Mouse (Mus musculus) stomach, embryonic 14.5 days (tissue): ENCODE measurements around the gene Dchs1. TPM values are rescaled to one million over a fixed set of nuclear protein-coding genes. Genes with fewer than 3 reads are reported as not detected.

ENCODE experiments used
- ATAC-seq: fragments of 200-750 bp; cut with Nextera tagmentation; 2 replicates; pipeline ENCODE4 v1.8.0; 2017; ENCODE audit warnings: low read depth, moderate TSS enrichment; ENCODE audit not compliant: insufficient number of reproducible peaks, insufficient read depth, low FRiP score
- H3K27ac ChIP-seq: fragments of 300-500 bp; sonication (generic); 2 replicates; pipeline ENCODE4 v1.5.1; 2014; ENCODE audit warnings: mild to moderate bottlenecking, low read length, moderate library complexity, mixed read lengths
- H3K27me3 ChIP-seq: fragments of 300-500 bp; sonication (generic); 2 replicates; pipeline ENCODE4 v1.6.1; 2014; ENCODE audit warnings: low read length, control low read depth, mixed read lengths; ENCODE audit not compliant: control insufficient read depth, insufficient read depth
- H3K36me3 ChIP-seq: fragments of 300-500 bp; sonication (generic); 2 replicates; pipeline ENCODE4 v1.6.1; 2014; ENCODE audit warnings: mild to moderate bottlenecking, control low read depth, low read length, moderate library complexity, mixed read lengths; ENCODE audit not compliant: control insufficient read depth, insufficient read depth
- H3K4me1 ChIP-seq: fragments of 300-500 bp; sonication (generic); 2 replicates; pipeline ENCODE4 v1.6.1; 2014; ENCODE audit warnings: low read length, control low read depth, mixed read lengths; ENCODE audit not compliant: control insufficient read depth, insufficient read depth
- H3K4me2 ChIP-seq: fragments of 300-500 bp; sonication (generic); replicated peaks from 2 replicates; pipeline ENCODE4 v1.6.1; 2014; ENCODE audit warnings: low read depth, low read length, control low read depth
- H3K4me3 ChIP-seq: fragments of 300-500 bp; sonication (generic); 2 replicates; pipeline ENCODE4 v1.5.1; 2014; ENCODE audit warnings: low read depth, low read length, control low read depth
- H3K9ac ChIP-seq: fragments of 300-500 bp; sonication (generic); replicated peaks from 2 replicates; pipeline ENCODE4 v1.6.1; 2014; ENCODE audit warnings: low read depth, mild to moderate bottlenecking, control low read depth, low read length, moderate library complexity, mixed read lengths
- H3K9me3 ChIP-seq: fragments of 300-500 bp; sonication (generic); 2 replicates; pipeline ENCODE4 v1.6.1; 2016; ENCODE audit warnings: low read depth, low read length, control low read depth; ENCODE audit not compliant: control insufficient read depth
- WGBS: fragments of 180-500 bp; shearing (Covaris S2); extraction: QIAGEN DNeasy Blood & Tissue Kit; methylation state at CpG from one replicate; pipeline ENCODE4 v1.1.7; 2014; 5-methylcytosine and 5-hydroxymethylcytosine counted together
- polyA plus RNA-seq: library from polyadenylated mRNA; unstranded; fragments of >200 nt; fragmentation: Nextera tagmentation; extraction: Ambion mirVana; gene quantifications from 2 replicates; pipeline ENCODE4 v1.2.1, GENCODE M21; 2014

Dchs1 gene
- polyA plus RNA-seq, 1 experiment from 2014 or later, result 20.5 TPM

GRCm38 (mm10) chr7:105777797-105778552, 9.5 kb downstream of the Dchs1 start:
- 27% methylated on average over 13 of the region's 13 CpGs for WGBS
- Histone ChIP-seq H3K36me3 (peaks cover 7% of the 10 kb centered on the region; the same call in 1 of the 2 replicates), H3K27ac (peak overlapping the region; percentile 96), H3K9ac (no peak overlapping the region), H3K4me1 (peaks cover 40% of the 10 kb centered on the region; the same call in 1 of the 2 replicates), H3K27me3 (no peaks in the 10 kb centered on the region), H3K9me3 (no peaks in the 10 kb centered on the region), H3K4me2 (peak overlapping the region; percentile 47), H3K4me3 (peak overlapping the region; percentile 25)
- ATAC-seq, result peak; percentile 84

- H3K4me1 ChIP-seq, result peaks cover 40% of the 10 kb centered on the region; the same call in 1 of the 2 replicates
- no peak overlapping the region for H3K9ac ChIP-seq
- peak overlapping the region; percentile 25 for H3K4me3 ChIP-seq
- H3K36me3 ChIP-seq, result peaks cover 13% of the 10 kb centered on the region
- peak overlapping the region; percentile 47 for H3K4me2 ChIP-seq
- H3K27me3 ChIP-seq, result no peaks in the 10 kb centered on the region
- peak overlapping the region; percentile 96 for H3K27ac ChIP-seq
- H3K9me3 ChIP-seq, result no peaks in the 10 kb centered on the region
- ATAC-seq, result no peak
- WGBS, result 90% methylated on average over 1 of the region's 1 CpGs
These were observed 10.1 kb downstream of the Dchs1 start for GRCm38 (mm10) chr7:105777316-105777715.

GRCm38 (mm10) chr7:105776026-105776425, 11.4 kb downstream of the Dchs1 start:
- H3K4me2 ChIP-seq, result no peak overlapping the region
- peaks cover 23% of the 10 kb centered on the region for H3K36me3 ChIP-seq
- WGBS, result 79% methylated on average over 2 of the region's 2 CpGs
- peaks cover 40% of the 10 kb centered on the region; the same call in 1 of the 2 replicates for H3K4me1 ChIP-seq
- no peak overlapping the region for H3K4me3 ChIP-seq
- no peaks in the 10 kb centered on the region for H3K9me3 ChIP-seq
- ATAC-seq, result no peak
- H3K9ac ChIP-seq, result no peak overlapping the region
- no peak overlapping the region for H3K27ac ChIP-seq
- H3K27me3 ChIP-seq, result no peaks in the 10 kb centered on the region

GRCm38 (mm10) chr7:105774661-105775060, 12.8 kb downstream of the Dchs1 start:
- peaks cover 40% of the 10 kb centered on the region; the same call in 1 of the 2 replicates for H3K4me1 ChIP-seq
- no peak overlapping the region for H3K4me3 ChIP-seq
- H3K27ac ChIP-seq, result peak overlapping the region; percentile 48; the same call in 1 of the 2 replicates
- no peaks in the 10 kb centered on the region for H3K27me3 ChIP-seq
- WGBS, result 36% methylated on average over 8 of the region's 8 CpGs
- H3K36me3 ChIP-seq, result peaks cover 27% of the 10 kb centered on the region
- H3K4me2 ChIP-seq, result peak overlapping the region; percentile 18; the same call in 1 of the 2 replicates
- ATAC-seq, result peak; percentile 14; the same call in 1 of the 2 replicates
- no peaks in the 10 kb centered on the region for H3K9me3 ChIP-seq
- H3K9ac ChIP-seq, result no peak overlapping the region

GRCm38 (mm10) chr7:105773041-105773440, 14.4 kb downstream of the Dchs1 start:
- Histone ChIP-seq H3K27ac (no peak overlapping the region), H3K27me3 (no peaks in the 10 kb centered on the region), H3K4me1 (peaks cover 28% of the 10 kb centered on the region; the same call in 1 of the 2 replicates), H3K4me3 (no peak overlapping the region), H3K4me2 (no peak overlapping the region), H3K36me3 (peaks cover 29% of the 10 kb centered on the region), H3K9me3 (no peaks in the 10 kb centered on the region), H3K9ac (no peak overlapping the region)
- no peak for ATAC-seq
- 74% methylated on average over 5 of the region's 5 CpGs for WGBS

- ATAC-seq, result no peak
- Histone ChIP-seq H3K9ac (no peak overlapping the region), H3K27me3 (no peaks in the 10 kb centered on the region), H3K4me1 (peaks cover 21% of the 10 kb centered on the region; the same call in 1 of the 2 replicates), H3K4me3 (no peak overlapping the region), H3K4me2 (no peak overlapping the region), H3K27ac (no peak overlapping the region), H3K9me3 (no peaks in the 10 kb centered on the region), H3K36me3 (peaks cover 29% of the 10 kb centered on the region)
- WGBS, result 94% methylated on average over 15 of the region's 15 CpGs
These were observed 15.1 kb downstream of the Dchs1 start for GRCm38 (mm10) chr7:105772331-105772730.

- no peak overlapping the region for H3K4me2 ChIP-seq
- no peak overlapping the region for H3K4me3 ChIP-seq
- H3K27ac ChIP-seq, result no peak overlapping the region
- no peak overlapping the region for H3K9ac ChIP-seq
- H3K36me3 ChIP-seq, result peaks cover 46% of the 10 kb centered on the region
- 88% methylated on average over 3 of the region's 3 CpGs for WGBS
- H3K9me3 ChIP-seq, result no peaks in the 10 kb centered on the region
- ATAC-seq, result no peak
- no peaks in the 10 kb centered on the region for H3K27me3 ChIP-seq
- H3K4me1 ChIP-seq, result peaks cover 12% of the 10 kb centered on the region; the same call in 1 of the 2 replicates
These were observed 17.5 kb downstream of the Dchs1 start for GRCm38 (mm10) chr7:105769959-105770358.

GRCm38 (mm10) chr7:105767729-105768165, 19.7 kb downstream of the Dchs1 start:
- Histone ChIP-seq H3K9ac (no peak overlapping the region), H3K4me2 (no peak overlapping the region; the same call in 1 of the 2 replicates), H3K9me3 (no peaks in the 10 kb centered on the region), H3K4me1 (no peaks in the 10 kb centered on the region), H3K4me3 (no peak overlapping the region), H3K36me3 (peaks cover 63% of the 10 kb centered on the region), H3K27me3 (no peaks in the 10 kb centered on the region), H3K27ac (no peak overlapping the region)
- 11% methylated on average over 6 of the region's 6 CpGs for WGBS
- ATAC-seq, result no peak
